ENCODE assay signal across 27 mouse cellular contexts in the genomic region with DNA sequence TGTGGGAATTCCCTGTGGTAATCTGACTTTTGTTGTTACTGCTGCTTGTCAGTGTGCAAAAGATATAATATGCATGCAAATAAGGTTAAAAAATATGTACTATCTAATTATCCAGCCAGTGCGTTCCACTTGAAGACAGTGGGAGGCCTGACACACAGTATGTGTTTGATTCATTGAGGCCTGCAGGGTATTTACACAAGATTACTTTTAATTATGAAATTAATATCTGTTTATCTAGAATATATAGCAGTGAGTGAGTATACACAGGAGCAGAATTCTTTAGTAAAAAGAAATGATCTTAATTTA.
A peak's percentile ranks its signal among the peaks of the same experiment; 100 is the strongest.
DNase-seq lines count a peak whose midpoint lies in the region; ATAC-seq lines count a peak whose summit lies in the region.
"Had no signal": no experiment of that assay in that cellular context is flagged by ENCODE, and none has a peak within 500 bp of the region (broad histone marks: within the 10 kb centered on the region; RNA-seq: fewer than 3 reads in every experiment).

No protein-coding gene starts in this region.

- WGBS in neural tube, embryonic 12.5 days: 35% methylated on average over 1 of the region's 1 CpGs
- 32% methylated on average over 1 of the region's 1 CpGs for WGBS in neural tube, embryonic 15.5 days
- 9% methylated on average over 1 of the region's 1 CpGs for WGBS in forebrain, embryonic 16.5 days
- WGBS in midbrain, embryonic 13.5 days: 22% methylated on average over 1 of the region's 1 CpGs

- no peaks in the 10 kb centered on the region for H3K27me3 ChIP-seq in neural tube, embryonic 12.5 days (replicated peaks)
- H3K27me3 ChIP-seq in neural tube, embryonic 15.5 days (replicated peaks): no peaks in the 10 kb centered on the region
- no peaks in the 10 kb centered on the region for H3K27me3 ChIP-seq in forebrain, embryonic 16.5 days (replicated peaks; ENCODE audit: control insufficient read depth, insufficient read depth, low read length)
- H3K27me3 ChIP-seq in midbrain, embryonic 13.5 days: no peaks in the 10 kb centered on the region
- H3K27me3 ChIP-seq: embryonic facial prominence, embryonic 13.5 days; heart, embryonic 15.5 days; limb, embryonic 15.5 days; stomach, embryonic 15.5 days had no signal

- no peaks in the 10 kb centered on the region for H3K4me1 ChIP-seq in neural tube, embryonic 12.5 days
- H3K4me1 ChIP-seq in neural tube, embryonic 15.5 days: no peaks in the 10 kb centered on the region
- peaks cover 4% of the 10 kb centered on the region; the same call in 1 of the 2 replicates for H3K4me1 ChIP-seq in forebrain, embryonic 16.5 days (replicated peaks; ENCODE audit: control insufficient read depth, insufficient read depth, low read length)
- peaks cover 11% of the 10 kb centered on the region for H3K4me1 ChIP-seq in midbrain, embryonic 13.5 days (replicated peaks)
- H3K4me1 ChIP-seq: embryonic facial prominence, embryonic 13.5 days; heart, embryonic 15.5 days; limb, embryonic 15.5 days; stomach, embryonic 15.5 days had no signal

- H3K36me3 ChIP-seq in neural tube, embryonic 12.5 days: no peaks in the 10 kb centered on the region
- no peaks in the 10 kb centered on the region for H3K36me3 ChIP-seq in neural tube, embryonic 15.5 days
- no peaks in the 10 kb centered on the region for H3K36me3 ChIP-seq in forebrain, embryonic 16.5 days (ENCODE audit: control insufficient read depth, insufficient read depth)
- no peaks in the 10 kb centered on the region for H3K36me3 ChIP-seq in midbrain, embryonic 13.5 days
- H3K36me3 ChIP-seq: embryonic facial prominence, embryonic 13.5 days; heart, embryonic 15.5 days; limb, embryonic 15.5 days; stomach, embryonic 15.5 days had no signal

- intact Hi-C loops in gastrocnemius, postnatal 14 days (cut with DNase I; ENCODE audit: low total_unique reads): no loop called here

- no peaks in the 10 kb centered on the region for H3K9me3 ChIP-seq in neural tube, embryonic 12.5 days
- no peaks in the 10 kb centered on the region for H3K9me3 ChIP-seq in neural tube, embryonic 15.5 days (replicated peaks)
- no peaks in the 10 kb centered on the region for H3K9me3 ChIP-seq in forebrain, embryonic 16.5 days (ENCODE audit: control insufficient read depth, low read length)
- no peaks in the 10 kb centered on the region for H3K9me3 ChIP-seq in midbrain, embryonic 13.5 days
- H3K9me3 ChIP-seq: embryonic facial prominence, embryonic 13.5 days; heart, embryonic 15.5 days; limb, embryonic 15.5 days; stomach, embryonic 15.5 days had no signal

- no peak overlapping the region for H3K27ac ChIP-seq in neural tube, embryonic 12.5 days
- H3K27ac ChIP-seq in neural tube, embryonic 15.5 days (replicated peaks): no peak overlapping the region
- no peak overlapping the region for H3K27ac ChIP-seq in forebrain, embryonic 16.5 days (ENCODE audit: low read length)
- no peak overlapping the region for H3K27ac ChIP-seq in midbrain, embryonic 13.5 days
- H3K27ac ChIP-seq: embryonic facial prominence, embryonic 13.5 days; gastrocnemius, adult 2 months; heart, embryonic 15.5 days; limb, embryonic 15.5 days; liver, embryonic 14.5 days; stomach, embryonic 15.5 days had no signal

- no peak overlapping the region for H3K4me3 ChIP-seq in neural tube, embryonic 12.5 days
- no peak overlapping the region for H3K4me3 ChIP-seq in neural tube, embryonic 15.5 days (replicated peaks)
- no peak overlapping the region for H3K4me3 ChIP-seq in forebrain, embryonic 16.5 days (replicated peaks; ENCODE audit: low read length)
- H3K4me3 ChIP-seq in midbrain, embryonic 13.5 days (replicated peaks): no peak overlapping the region
- H3K4me3 ChIP-seq: embryonic facial prominence, embryonic 13.5 days; erythroblast, embryonic 14.5 days; gastrocnemius, adult 2 months; heart, embryonic 15.5 days; limb, embryonic 15.5 days; myocyte; stomach, embryonic 15.5 days had no signal

- no peak overlapping the region for H3K9ac ChIP-seq in neural tube, embryonic 12.5 days
- H3K9ac ChIP-seq in neural tube, embryonic 15.5 days (replicated peaks): no peak overlapping the region
- no peak overlapping the region for H3K9ac ChIP-seq in forebrain, embryonic 16.5 days (replicated peaks; ENCODE audit: low read depth, low read length)
- no peak overlapping the region for H3K9ac ChIP-seq in midbrain, embryonic 13.5 days (replicated peaks)
- H3K9ac ChIP-seq: embryonic facial prominence, embryonic 13.5 days; heart, embryonic 15.5 days; limb, embryonic 15.5 days; liver, embryonic 14.5 days; lung, embryonic 14.5 days; stomach, embryonic 15.5 days had no signal

- ATAC-seq in neural tube, embryonic 12.5 days (ENCODE audit: low FRiP score, low read depth): peak; percentile 75; the same call in 1 of the 2 replicates
- ATAC-seq in neural tube, embryonic 15.5 days (ENCODE audit: low FRiP score): no peak
- peak; percentile 91 for ATAC-seq in forebrain, embryonic 16.5 days
- peak; percentile 86 for ATAC-seq in midbrain, embryonic 13.5 days
- ATAC-seq: inflammation-experienced regulatory T-cells, adult 6 months had no signal

- no peak overlapping the region for H3K4me2 ChIP-seq in neural tube, embryonic 12.5 days (replicated peaks)
- no peak overlapping the region for H3K4me2 ChIP-seq in neural tube, embryonic 15.5 days
- no peak overlapping the region for H3K4me2 ChIP-seq in forebrain, embryonic 16.5 days (ENCODE audit: low read length)
- no peak overlapping the region for H3K4me2 ChIP-seq in midbrain, embryonic 13.5 days (replicated peaks)
- H3K4me2 ChIP-seq: embryonic facial prominence, embryonic 13.5 days; heart, embryonic 15.5 days; limb, embryonic 15.5 days; lung, embryonic 14.5 days; stomach, embryonic 15.5 days had no signal

- DNase-seq in spleen, postnatal 4 days (ENCODE audit: low spot score in 2 of 2): no peak
- DNase-seq in retina, postnatal 1 day: no peak
- DNase-seq in gastrocnemius, postnatal 14 days: no peak
- DNase-seq: adrenal gland, postnatal 10 days; cerebellum, adult 18-20 months; cerebellum, postnatal 25 days; embryo, embryonic 11 days; gastrocnemius, adult 2 months; heart, postnatal 36 days; kidney, adult 18-20 months; layer of hippocampus, adult 9-11 months; left cerebral cortex, postnatal 4 days; lung, embryonic 14.5 days; right cerebral cortex, postnatal 4 days; thymus, postnatal 25 days had no signal
